Mouse (Mus musculus): ENCODE results near the gene Tcf25. TPM values are rescaled to one million over a fixed set of nuclear protein-coding genes. Genes with fewer than 3 reads are reported as not detected.

Tcf25 gene
- polyA plus RNA-seq, 1 experiment from 2014 or later = 63.6 TPM

DNA sequence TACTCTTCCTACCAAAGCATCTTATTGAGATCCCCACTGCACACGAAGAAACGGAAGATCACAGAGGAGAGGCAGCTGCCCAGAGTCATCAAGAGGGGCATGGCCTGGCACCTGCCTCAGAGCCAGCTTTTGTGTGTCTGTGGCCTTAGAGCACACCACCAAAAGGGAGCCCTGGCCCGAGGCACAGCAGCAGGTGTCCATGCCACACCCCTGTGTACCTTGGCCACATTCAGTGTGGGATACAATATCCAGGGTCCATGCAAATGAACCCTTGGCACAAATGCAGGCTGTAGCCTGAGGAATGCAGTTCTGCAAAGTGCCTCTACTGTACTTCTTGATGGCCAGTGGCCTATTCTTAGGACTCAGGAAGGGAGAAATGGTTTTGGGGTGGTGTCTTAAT lies 36.1 kb upstream of the Tcf25 start:
- Histone ChIP-seq H3K9me3 (replicated peaks) (no peaks in the 10 kb centered on the region), H3K4me2 (no peak overlapping the region), H3K27me3 (peaks cover 18% of the 10 kb centered on the region), H3K4me3 (replicated peaks) (no peak overlapping the region), H3K9ac (no peak overlapping the region), H3K27ac (no peak overlapping the region), H3K4me1 (replicated peaks) (peaks cover 44% of the 10 kb centered on the region), H3K36me3 (peaks cover 5% of the 10 kb centered on the region; the same call in 1 of the 2 replicates)
- no peak for DNase-seq
- no peak for ATAC-seq (ENCODE audit: low read depth)
- 56% methylated on average over 3 of the region's 3 CpGs for WGBS (ENCODE audit: insufficient replicate concordance)

DNA sequence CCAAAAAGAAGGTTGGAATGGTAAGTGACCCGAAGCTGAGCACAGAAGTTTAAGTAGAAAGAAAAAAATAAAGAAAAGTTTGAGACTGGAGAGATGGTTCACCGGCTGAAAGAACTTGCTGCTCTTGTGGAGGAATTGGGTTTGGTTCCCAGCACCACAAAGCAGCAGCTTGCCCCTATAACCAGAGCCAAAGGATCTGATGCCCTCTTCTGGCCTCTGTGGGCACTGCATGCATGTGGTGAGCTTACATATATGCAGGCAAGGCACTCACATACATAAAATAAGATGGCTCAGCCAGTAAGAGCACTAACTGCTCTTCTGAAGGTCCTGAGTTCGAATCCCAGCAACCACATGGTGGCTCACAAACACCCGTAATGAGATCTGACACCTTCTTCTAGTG lies 33.5 kb upstream of the Tcf25 start:
- Histone ChIP-seq H3K9ac (no peak overlapping the region), H3K4me3 (replicated peaks) (no peak overlapping the region), H3K9me3 (replicated peaks) (no peaks in the 10 kb centered on the region), H3K4me1 (replicated peaks) (peaks cover 39% of the 10 kb centered on the region), H3K36me3 (peaks cover 5% of the 10 kb centered on the region; the same call in 1 of the 2 replicates), H3K27me3 (no peaks in the 10 kb centered on the region), H3K4me2 (no peak overlapping the region), H3K27ac (no peak overlapping the region)
- ATAC-seq (ENCODE audit: low read depth) (no peak), DNase-seq (no peak)
- 86% methylated on average over 4 of the region's 4 CpGs for WGBS (ENCODE audit: insufficient replicate concordance)

DNA sequence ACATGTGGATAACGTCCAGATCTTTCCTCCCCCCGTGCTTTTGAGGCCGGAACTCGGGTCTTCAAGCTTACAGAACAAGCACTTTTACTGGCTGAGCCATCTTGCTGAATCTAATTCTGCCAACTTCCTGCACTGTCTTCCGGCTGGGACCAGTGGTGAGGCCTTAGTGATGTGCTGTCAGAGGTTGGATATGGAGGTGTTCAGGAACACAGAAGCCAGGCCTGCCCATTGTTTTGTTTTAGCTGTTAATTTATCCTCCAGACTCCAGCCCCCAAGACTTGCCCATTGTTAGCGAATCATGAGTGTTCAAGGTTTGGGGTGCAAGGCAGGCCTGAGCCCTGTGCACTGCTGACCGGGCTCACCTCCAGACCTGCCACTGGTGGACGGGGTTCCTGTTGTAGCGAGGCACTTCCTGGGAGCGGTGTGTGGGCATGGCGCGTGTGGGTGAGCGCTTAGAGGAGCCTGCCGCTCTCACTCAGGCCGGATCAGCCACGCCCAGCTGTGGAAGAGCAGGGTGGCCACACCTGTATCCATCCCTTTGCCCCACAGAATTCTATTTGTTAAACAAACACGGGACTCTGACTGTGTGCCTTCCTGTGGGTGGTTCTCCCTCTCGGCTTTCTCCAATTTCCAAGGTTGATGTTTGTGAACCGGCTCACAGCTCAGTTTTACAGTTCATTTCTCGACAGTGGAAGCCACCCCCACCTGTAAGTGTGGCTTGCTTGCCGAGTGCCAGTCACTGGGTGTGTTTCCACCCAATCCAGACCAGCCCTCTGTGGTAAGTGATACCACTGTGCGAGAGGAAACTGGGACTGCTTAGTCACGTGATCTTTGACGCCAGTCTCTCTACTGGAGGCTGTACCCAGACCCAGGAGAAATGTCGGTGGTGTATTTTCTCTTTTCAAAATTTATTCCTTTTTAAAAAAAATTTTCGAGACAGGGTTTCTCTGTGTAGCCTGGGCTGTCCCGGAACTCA lies 32.2 kb upstream of the Tcf25 start:
- Histone ChIP-seq H3K27ac (no peak overlapping the region), H3K36me3 (peaks cover 5% of the 10 kb centered on the region; the same call in 1 of the 2 replicates), H3K9ac (no peak overlapping the region), H3K27me3 (no peaks in the 10 kb centered on the region), H3K4me1 (replicated peaks) (peaks cover 47% of the 10 kb centered on the region), H3K4me2 (no peak overlapping the region; the same call in 1 of the 2 replicates), H3K9me3 (replicated peaks) (no peaks in the 10 kb centered on the region), H3K4me3 (replicated peaks) (no peak overlapping the region)
- DNase-seq = no peak
- ATAC-seq (ENCODE audit: low read depth) = peak; percentile 62
- WGBS (ENCODE audit: insufficient replicate concordance) = 54% methylated on average over 27 of the region's 27 CpGs

DNA sequence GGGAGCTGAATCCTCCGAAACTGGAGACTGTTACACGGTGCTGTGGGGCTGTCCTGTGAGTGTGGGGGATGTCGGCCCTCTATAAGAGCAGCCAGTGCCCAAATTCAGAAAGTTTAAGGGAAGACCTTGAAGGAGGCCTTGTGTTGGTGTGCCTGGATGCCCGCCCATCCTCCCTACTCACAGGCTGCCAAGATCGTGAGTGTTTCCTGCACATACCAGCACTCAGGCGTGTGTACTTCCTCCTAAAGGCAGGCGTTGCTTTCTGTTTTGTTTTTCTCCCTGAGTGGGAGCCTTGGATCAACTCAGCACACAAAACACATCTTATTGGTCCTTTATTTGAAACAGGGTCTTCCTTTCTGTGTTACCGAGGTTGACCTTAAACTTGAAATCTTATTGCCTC lies 31.3 kb upstream of the Tcf25 start:
- DNase-seq = no peak
- no peak for ATAC-seq (ENCODE audit: low read depth)
- H3K36me3 ChIP-seq = peaks cover 5% of the 10 kb centered on the region; the same call in 1 of the 2 replicates
- no peaks in the 10 kb centered on the region for H3K27me3 ChIP-seq
- H3K9ac ChIP-seq = no peak overlapping the region
- no peaks in the 10 kb centered on the region for H3K9me3 ChIP-seq (replicated peaks)
- H3K27ac ChIP-seq = no peak overlapping the region; the same call in 1 of the 2 replicates
- H3K4me3 ChIP-seq (replicated peaks) = no peak overlapping the region
- H3K4me2 ChIP-seq = no peak overlapping the region
- WGBS (ENCODE audit: insufficient replicate concordance) = 56% methylated on average over 8 of the region's 8 CpGs
- peaks cover 56% of the 10 kb centered on the region for H3K4me1 ChIP-seq (replicated peaks)

DNA sequence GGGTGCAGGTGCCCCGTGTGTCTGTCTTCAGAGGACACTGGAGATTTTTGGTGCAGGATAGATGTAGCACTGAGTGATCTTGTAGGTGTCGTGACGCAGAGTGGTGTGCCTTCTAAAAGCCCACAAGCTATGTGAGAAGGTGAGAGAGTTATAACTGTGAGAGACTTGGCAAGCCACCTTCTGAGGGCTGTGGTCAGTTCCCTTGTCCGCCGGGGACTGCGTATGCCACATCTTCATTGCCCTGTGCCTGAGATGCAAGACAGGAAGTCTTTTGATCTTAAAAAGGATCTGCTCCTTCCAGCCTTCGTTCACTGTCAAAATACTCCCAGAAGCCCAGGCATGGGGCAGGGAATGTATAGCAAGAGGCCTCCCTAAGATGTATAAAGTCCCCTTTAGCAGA lies 30.6 kb upstream of the Tcf25 start:
- ATAC-seq (ENCODE audit: low read depth) (no peak), DNase-seq (no peak)
- WGBS (ENCODE audit: insufficient replicate concordance) = 51% methylated on average over 7 of the region's 7 CpGs
- H3K4me1 ChIP-seq (replicated peaks) = peaks cover 63% of the 10 kb centered on the region
- H3K9me3 ChIP-seq (replicated peaks) = no peaks in the 10 kb centered on the region
- no peak overlapping the region for H3K4me2 ChIP-seq
- peaks cover 5% of the 10 kb centered on the region; the same call in 1 of the 2 replicates for H3K36me3 ChIP-seq
- no peak overlapping the region for H3K9ac ChIP-seq
- no peak overlapping the region for H3K4me3 ChIP-seq (replicated peaks)
- no peak overlapping the region for H3K27ac ChIP-seq
- H3K27me3 ChIP-seq = no peaks in the 10 kb centered on the region

DNA sequence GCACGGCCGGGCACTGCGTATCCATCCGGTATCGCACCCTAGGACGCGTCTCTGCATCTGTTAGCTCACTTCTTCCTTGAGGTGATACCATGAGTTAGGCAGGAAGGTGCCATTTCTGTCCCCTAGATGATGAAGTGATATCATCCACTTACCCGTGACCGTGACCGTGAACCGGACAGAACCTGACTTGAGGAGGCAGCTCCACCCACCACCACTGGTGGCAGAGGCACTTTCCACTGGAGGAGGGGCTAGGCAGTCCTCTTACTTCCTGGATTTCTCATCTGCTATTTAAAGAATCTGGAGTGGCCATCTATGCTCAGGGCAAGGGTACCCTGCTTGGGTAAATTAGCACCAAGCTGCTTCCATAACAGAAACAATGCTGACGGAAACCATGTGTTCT lies 30.1 kb upstream of the Tcf25 start:
- peaks cover 68% of the 10 kb centered on the region for H3K4me1 ChIP-seq (replicated peaks)
- DNase-seq (no peak), ATAC-seq (ENCODE audit: low read depth) (no peak)
- no peaks in the 10 kb centered on the region for H3K9me3 ChIP-seq (replicated peaks)
- H3K27ac ChIP-seq = no peak overlapping the region
- H3K36me3 ChIP-seq = peaks cover 5% of the 10 kb centered on the region; the same call in 1 of the 2 replicates
- H3K4me3 ChIP-seq (replicated peaks) = no peak overlapping the region
- WGBS (ENCODE audit: insufficient replicate concordance) = 79% methylated on average over 12 of the region's 12 CpGs
- H3K4me2 ChIP-seq = no peak overlapping the region
- H3K9ac ChIP-seq = no peak overlapping the region
- H3K27me3 ChIP-seq = no peaks in the 10 kb centered on the region

DNA sequence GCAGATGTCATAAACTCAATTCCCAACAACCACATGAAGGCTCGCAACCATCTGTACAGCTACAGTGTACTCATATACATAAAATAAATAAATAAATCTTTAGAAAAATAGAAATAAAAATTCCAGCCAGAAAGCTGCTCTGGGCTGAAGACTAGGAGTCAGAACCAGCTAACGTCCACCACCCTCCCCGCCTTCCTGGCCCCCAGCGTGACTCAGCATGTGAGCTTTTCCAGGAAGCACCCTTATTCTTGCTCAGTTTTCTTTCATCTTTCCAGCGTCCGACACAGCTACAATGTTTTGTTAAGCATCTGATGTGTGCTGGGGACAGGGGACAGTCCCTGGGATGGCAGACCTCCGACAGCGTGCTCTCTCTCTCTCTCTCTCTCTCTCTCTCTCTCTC lies 28.4 kb upstream of the Tcf25 start:
- Histone ChIP-seq H3K27me3 (no peaks in the 10 kb centered on the region), H3K9ac (no peak overlapping the region), H3K4me2 (no peak overlapping the region), H3K4me1 (replicated peaks) (peaks cover 74% of the 10 kb centered on the region), H3K36me3 (peaks cover 1% of the 10 kb centered on the region; the same call in 1 of the 2 replicates), H3K9me3 (replicated peaks) (no peaks in the 10 kb centered on the region), H3K27ac (no peak overlapping the region), H3K4me3 (replicated peaks) (no peak overlapping the region)
- no peak for DNase-seq
- WGBS (ENCODE audit: insufficient replicate concordance) = 58% methylated on average over 8 of the region's 8 CpGs
- no peak for ATAC-seq (ENCODE audit: low read depth)

DNA sequence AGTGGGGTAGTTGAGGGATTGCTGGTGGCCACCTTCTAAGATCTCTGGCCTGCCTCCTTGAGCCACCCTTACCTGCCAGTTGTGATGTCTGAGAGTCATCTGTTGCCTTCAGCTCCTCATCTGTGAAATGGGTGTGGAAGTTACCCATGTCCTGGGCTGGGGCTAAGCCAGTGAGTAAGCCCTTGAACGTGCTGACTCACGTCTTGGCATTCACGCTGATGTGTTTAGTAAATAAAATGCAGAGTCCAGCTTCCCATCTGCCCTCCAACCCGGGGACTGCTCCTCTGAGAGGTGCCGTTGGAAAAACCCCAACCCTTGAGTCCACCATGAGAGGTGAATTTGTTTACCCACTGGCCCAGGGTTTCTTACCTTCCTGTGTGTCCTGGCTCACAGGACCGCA lies 27.7 kb upstream of the Tcf25 start:
- no peak overlapping the region for H3K4me2 ChIP-seq
- no peak overlapping the region for H3K4me3 ChIP-seq (replicated peaks)
- H3K4me1 ChIP-seq (replicated peaks) = peaks cover 73% of the 10 kb centered on the region
- no peaks in the 10 kb centered on the region for H3K9me3 ChIP-seq (replicated peaks)
- ATAC-seq (ENCODE audit: low read depth) = no peak
- no peaks in the 10 kb centered on the region for H3K36me3 ChIP-seq
- H3K27me3 ChIP-seq = no peaks in the 10 kb centered on the region
- no peak overlapping the region for H3K27ac ChIP-seq
- no peak overlapping the region for H3K9ac ChIP-seq
- no peak for DNase-seq
- WGBS (ENCODE audit: insufficient replicate concordance) = 74% methylated on average over 6 of the region's 6 CpGs

DNA sequence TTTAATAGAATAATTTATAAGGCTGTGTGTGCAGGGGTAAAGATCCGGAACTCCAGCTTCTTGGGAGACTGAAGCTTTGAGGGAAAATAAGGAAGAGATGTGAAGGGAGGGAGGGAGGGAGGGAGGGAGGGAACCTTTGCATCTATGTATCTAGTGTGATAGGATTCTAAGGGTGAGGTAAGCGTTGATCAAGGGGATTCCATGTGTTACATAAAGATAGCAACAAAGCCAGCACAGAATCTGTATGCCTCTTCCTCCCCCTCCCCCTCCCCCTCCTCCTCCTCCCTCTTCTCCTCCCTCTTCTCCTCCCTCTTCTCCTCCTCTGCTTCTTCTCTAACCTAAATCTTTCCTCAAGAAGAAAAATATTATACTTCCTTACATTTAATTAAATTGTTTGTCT lies 26.3 kb upstream of the Tcf25 start:
- no peaks in the 10 kb centered on the region for H3K9me3 ChIP-seq (replicated peaks)
- ATAC-seq (ENCODE audit: low read depth) (peak; percentile 64), DNase-seq (no peak)
- no peak overlapping the region for H3K27ac ChIP-seq
- H3K9ac ChIP-seq = no peak overlapping the region
- H3K4me1 ChIP-seq (replicated peaks) = peaks cover 59% of the 10 kb centered on the region
- 56% methylated on average over 2 of the region's 2 CpGs for WGBS (ENCODE audit: insufficient replicate concordance)
- H3K36me3 ChIP-seq = no peaks in the 10 kb centered on the region
- peaks cover 3% of the 10 kb centered on the region for H3K27me3 ChIP-seq
- no peak overlapping the region for H3K4me3 ChIP-seq (replicated peaks)
- no peak overlapping the region for H3K4me2 ChIP-seq

DNA sequence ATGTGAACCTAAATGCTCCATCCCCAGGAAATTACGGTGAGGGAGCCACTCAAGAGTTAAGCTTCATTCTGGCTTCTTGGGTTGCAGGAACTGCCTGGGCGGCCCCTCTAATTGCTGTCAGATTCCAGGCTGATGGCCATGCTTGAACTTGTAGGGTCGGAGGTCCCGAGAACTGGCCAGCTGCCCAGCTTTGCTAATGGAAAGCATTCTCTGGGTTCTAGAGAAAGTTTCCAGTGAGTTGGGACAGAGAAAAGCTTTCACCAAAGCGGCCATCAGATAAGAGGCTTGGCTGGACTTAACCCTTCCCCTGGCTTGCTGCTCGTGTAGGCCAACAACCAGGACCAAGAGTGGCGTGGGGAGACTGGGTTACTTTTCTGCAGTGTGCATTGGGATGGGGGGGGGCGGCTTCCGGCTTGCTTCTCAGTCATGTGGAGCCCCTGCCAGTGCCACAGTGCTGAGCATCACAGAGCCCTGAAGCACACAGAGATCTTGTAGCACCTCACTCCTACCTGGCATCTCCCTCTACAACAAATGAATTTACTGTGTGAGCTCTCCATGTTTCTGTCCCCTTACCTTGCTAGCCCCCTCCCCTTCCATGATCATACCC lies 25.2 kb upstream of the Tcf25 start:
- DNase-seq (no peak), ATAC-seq (ENCODE audit: low read depth) (no peak)
- no peaks in the 10 kb centered on the region for H3K9me3 ChIP-seq (replicated peaks)
- peaks cover 12% of the 10 kb centered on the region for H3K27me3 ChIP-seq
- H3K27ac ChIP-seq = peak overlapping the region; percentile 27; the same call in 1 of the 2 replicates
- H3K4me3 ChIP-seq (replicated peaks) = no peak overlapping the region
- no peak overlapping the region for H3K4me2 ChIP-seq
- no peak overlapping the region for H3K9ac ChIP-seq
- WGBS (ENCODE audit: insufficient replicate concordance) = 56% methylated on average over 9 of the region's 9 CpGs
- no peaks in the 10 kb centered on the region for H3K36me3 ChIP-seq
- peaks cover 52% of the 10 kb centered on the region for H3K4me1 ChIP-seq (replicated peaks)

DNA sequence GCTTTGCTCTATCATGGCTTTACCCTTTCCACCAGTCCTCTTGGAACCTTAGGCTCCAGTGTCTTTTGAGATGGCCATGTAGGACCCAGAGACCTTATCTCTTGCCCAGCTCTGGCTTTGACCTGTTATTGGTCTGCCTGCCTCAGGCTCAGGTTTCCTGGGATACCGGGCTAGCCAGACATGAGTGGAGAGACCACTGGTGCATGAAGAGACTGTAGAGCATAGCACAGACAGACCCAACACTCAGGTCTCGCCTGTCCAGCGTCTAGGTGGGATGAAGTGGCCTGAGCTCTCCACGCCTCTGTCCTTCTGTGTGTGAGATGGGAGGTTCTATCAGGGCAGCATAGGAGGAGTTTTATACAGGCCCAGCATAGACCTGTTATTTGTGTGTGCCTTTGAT lies 24.5 kb upstream of the Tcf25 start:
- ATAC-seq (ENCODE audit: low read depth) (no peak), DNase-seq (no peak)
- H3K4me3 ChIP-seq (replicated peaks) = no peak overlapping the region
- no peaks in the 10 kb centered on the region for H3K9me3 ChIP-seq (replicated peaks)
- peaks cover 45% of the 10 kb centered on the region for H3K4me1 ChIP-seq (replicated peaks)
- H3K27me3 ChIP-seq = peaks cover 19% of the 10 kb centered on the region
- H3K9ac ChIP-seq = no peak overlapping the region
- H3K4me2 ChIP-seq = no peak overlapping the region
- no peak overlapping the region for H3K27ac ChIP-seq
- no peaks in the 10 kb centered on the region for H3K36me3 ChIP-seq
- 75% methylated on average over 4 of the region's 4 CpGs for WGBS (ENCODE audit: insufficient replicate concordance)
